Mouse (Mus musculus) hindbrain, embryonic 11.5 days (tissue): ENCODE results near the gene Fes. TPM values are rescaled to one million over a fixed set of nuclear protein-coding genes. Genes with fewer than 3 reads are reported as not detected.

Experiments
- ATAC-seq: fragments of 200-750 bp; cut with Nextera tagmentation; 2 replicates; pipeline ENCODE4 v1.8.0; 2017; ENCODE audit warnings: mild to moderate bottlenecking, moderate TSS enrichment, moderate library complexity; ENCODE audit not compliant: low FRiP score
- DNase-seq: peaks from one replicate; pipeline ENCODE4 v3.0.0-alpha.2; 2015; ENCODE audit warnings: low spot score
- H3K27ac ChIP-seq: fragments of 300-500 bp; sonication (generic); 2 replicates; pipeline ENCODE4 v1.5.1; 2014; ENCODE audit warnings: mild to moderate bottlenecking, low read depth, low read length
- H3K27me3 ChIP-seq: fragments of 300-500 bp; sonication (generic); 2 replicates; pipeline ENCODE4 v1.6.1; 2014; ENCODE audit warnings: mild to moderate bottlenecking, low read length, moderate library complexity, mixed read lengths; ENCODE audit not compliant: control insufficient read depth, insufficient read depth
- H3K36me3 ChIP-seq: fragments of 300-500 bp; sonication (generic); 2 replicates; pipeline ENCODE4 v1.6.1; 2014; ENCODE audit warnings: mild to moderate bottlenecking, low read length, moderate library complexity, mixed read lengths; ENCODE audit not compliant: control insufficient read depth, insufficient read depth
- H3K4me1 ChIP-seq: fragments of 300-500 bp; sonication (generic); replicated peaks from 2 replicates; pipeline ENCODE4 v1.6.1; 2014; ENCODE audit warnings: low read length, mixed read lengths; ENCODE audit not compliant: control insufficient read depth, insufficient read depth
- H3K4me2 ChIP-seq: fragments of 300-500 bp; sonication (generic); replicated peaks from 2 replicates; pipeline ENCODE4 v1.6.1; 2014; ENCODE audit warnings: mild to moderate bottlenecking, low read depth, low read length
- H3K4me3 ChIP-seq: fragments of 300-500 bp; sonication (generic); 2 replicates; pipeline ENCODE4 v1.5.1; 2014; ENCODE audit warnings: low read depth, low read length
- H3K9ac ChIP-seq: fragments of 300-500 bp; sonication (generic); 2 replicates; pipeline ENCODE4 v1.6.1; 2014; ENCODE audit warnings: low read depth, low read length
- H3K9me3 ChIP-seq: fragments of 300-500 bp; sonication (generic); 2 replicates; pipeline ENCODE4 v1.6.1; 2016; ENCODE audit warnings: low read length; ENCODE audit not compliant: control insufficient read depth
- WGBS: fragments of 180-500 bp; shearing (Covaris S2); extraction: QIAGEN DNeasy Blood & Tissue Kit; methylation state at CpG from one replicate; pipeline ENCODE4 v1.1.7; 2014; 5-methylcytosine and 5-hydroxymethylcytosine counted together
- polyA plus RNA-seq: library from polyadenylated mRNA; unstranded; fragments of >200 nt; fragmentation: Nextera tagmentation; extraction: Ambion mirVana; gene quantifications from 2 replicates; pipeline ENCODE4 v1.2.1, GENCODE M21; 2014

Gene Fes
- polyA plus RNA-seq, 1 experiment from 2014 or later = 9.5 TPM

DNA sequence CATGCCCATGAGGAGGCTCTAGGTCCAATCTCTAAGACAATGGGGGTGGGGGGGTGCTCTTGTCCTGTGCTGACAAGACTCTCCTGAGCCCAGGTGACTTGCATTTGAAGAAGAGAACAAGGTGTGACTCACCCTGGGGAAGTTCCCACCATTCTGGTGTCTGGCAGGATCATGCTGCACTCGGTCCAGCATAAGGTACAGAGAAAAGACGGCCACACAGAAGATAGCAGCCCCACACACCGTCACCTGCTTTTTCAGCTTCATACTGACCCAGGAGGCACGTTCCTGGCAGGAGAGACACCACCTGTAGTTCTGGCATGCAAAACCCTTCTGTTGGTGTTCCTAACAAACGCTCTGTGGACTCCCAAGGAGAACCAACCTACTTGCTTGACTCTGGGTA, 18.3 kb downstream of the Fes start:
- H3K36me3 ChIP-seq = peaks cover 7% of the 10 kb centered on the region; the same call in 1 of the 2 replicates
- no peak for ATAC-seq
- no peak overlapping the region for H3K27ac ChIP-seq
- no peaks in the 10 kb centered on the region for H3K27me3 ChIP-seq
- no peak overlapping the region for H3K4me3 ChIP-seq
- H3K4me1 ChIP-seq = no peaks in the 10 kb centered on the region
- no peak overlapping the region for H3K9ac ChIP-seq
- H3K9me3 ChIP-seq = no peaks in the 10 kb centered on the region
- DNase-seq = no peak
- no peak overlapping the region for H3K4me2 ChIP-seq
- 72% methylated on average over 5 of the region's 5 CpGs for WGBS

GRCm38 (mm10) chr7:80368635-80369421, 18.9 kb downstream of the Fes start:
- no peaks in the 10 kb centered on the region for H3K27me3 ChIP-seq
- ATAC-seq (no peak), DNase-seq (no peak)
- H3K36me3 ChIP-seq = peaks cover 7% of the 10 kb centered on the region; the same call in 1 of the 2 replicates
- H3K4me2 ChIP-seq = no peak overlapping the region
- no peak overlapping the region for H3K9ac ChIP-seq
- no peaks in the 10 kb centered on the region for H3K4me1 ChIP-seq
- no peaks in the 10 kb centered on the region for H3K9me3 ChIP-seq
- H3K4me3 ChIP-seq = no peak overlapping the region
- WGBS = 87% methylated on average over 20 of the region's 20 CpGs
- no peak overlapping the region for H3K27ac ChIP-seq

DNA sequence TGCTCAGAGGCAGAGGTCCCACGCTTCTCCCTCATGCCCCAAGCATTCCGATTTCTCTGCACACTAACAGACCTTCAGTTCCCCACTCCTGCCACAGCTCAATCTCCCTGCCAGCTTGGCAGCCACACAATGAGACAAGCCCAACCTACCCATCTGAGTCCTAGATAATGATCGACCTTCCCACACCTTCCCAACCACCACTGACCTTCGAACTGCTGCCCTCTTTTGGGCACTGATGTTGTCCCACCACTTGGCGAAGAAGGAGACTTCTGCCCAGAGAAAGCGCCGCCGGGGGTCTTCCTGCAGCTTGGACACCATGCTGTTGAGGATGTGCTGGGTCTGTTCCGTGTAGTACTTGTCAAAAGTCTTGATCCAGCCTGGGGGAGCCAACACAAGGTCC, 19.7 kb downstream of the Fes start:
- H3K36me3 ChIP-seq = peaks cover 9% of the 10 kb centered on the region; the same call in 1 of the 2 replicates
- H3K27me3 ChIP-seq = no peaks in the 10 kb centered on the region
- no peak overlapping the region for H3K9ac ChIP-seq
- DNase-seq (no peak), ATAC-seq (no peak)
- H3K27ac ChIP-seq = no peak overlapping the region
- H3K4me2 ChIP-seq = no peak overlapping the region
- H3K4me3 ChIP-seq = no peak overlapping the region
- no peaks in the 10 kb centered on the region for H3K4me1 ChIP-seq
- WGBS = 88% methylated on average over 9 of the region's 9 CpGs
- no peaks in the 10 kb centered on the region for H3K9me3 ChIP-seq

- H3K27ac ChIP-seq = no peak overlapping the region
- no peaks in the 10 kb centered on the region for H3K9me3 ChIP-seq
- no peak overlapping the region for H3K9ac ChIP-seq
- DNase-seq = no peak
- H3K27me3 ChIP-seq = no peaks in the 10 kb centered on the region
- H3K4me1 ChIP-seq = no peaks in the 10 kb centered on the region
- 100% methylated on average over 7 of the region's 7 CpGs for WGBS
- no peak for ATAC-seq
- H3K4me3 ChIP-seq = no peak overlapping the region
- peaks cover 9% of the 10 kb centered on the region; the same call in 1 of the 2 replicates for H3K36me3 ChIP-seq
- no peak overlapping the region for H3K4me2 ChIP-seq
Measured at GRCm38 (mm10) chr7:80367232-80367631, 20.5 kb downstream of the Fes start.

DNA sequence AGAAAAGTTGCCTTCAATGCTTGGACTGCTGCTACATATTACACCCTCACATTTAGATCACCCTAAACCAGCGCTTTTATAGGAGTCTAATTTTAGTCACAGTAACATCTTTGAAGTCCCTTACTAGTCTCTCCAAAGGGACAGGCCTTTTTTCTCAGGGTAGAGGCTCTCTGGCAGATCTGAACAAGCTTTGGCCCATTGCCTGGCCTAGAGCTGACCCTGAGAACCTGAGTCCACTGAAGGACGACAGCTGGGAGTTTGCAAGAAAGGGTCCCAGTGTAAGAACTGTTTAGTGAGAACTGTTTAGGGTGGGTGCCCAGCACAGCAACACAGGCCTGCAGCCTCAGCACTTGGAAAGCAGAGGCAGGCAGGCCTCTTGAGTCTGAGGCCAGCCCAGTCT, 22.0 kb downstream of the Fes start:
- no peak overlapping the region for H3K27ac ChIP-seq
- H3K9ac ChIP-seq = no peak overlapping the region
- no peaks in the 10 kb centered on the region for H3K27me3 ChIP-seq
- H3K4me2 ChIP-seq = no peak overlapping the region
- peaks cover 9% of the 10 kb centered on the region; the same call in 1 of the 2 replicates for H3K36me3 ChIP-seq
- 87% methylated on average over 2 of the region's 2 CpGs for WGBS
- ATAC-seq (no peak), DNase-seq (no peak)
- no peaks in the 10 kb centered on the region for H3K4me1 ChIP-seq
- H3K9me3 ChIP-seq = no peaks in the 10 kb centered on the region
- H3K4me3 ChIP-seq = no peak overlapping the region

DNA sequence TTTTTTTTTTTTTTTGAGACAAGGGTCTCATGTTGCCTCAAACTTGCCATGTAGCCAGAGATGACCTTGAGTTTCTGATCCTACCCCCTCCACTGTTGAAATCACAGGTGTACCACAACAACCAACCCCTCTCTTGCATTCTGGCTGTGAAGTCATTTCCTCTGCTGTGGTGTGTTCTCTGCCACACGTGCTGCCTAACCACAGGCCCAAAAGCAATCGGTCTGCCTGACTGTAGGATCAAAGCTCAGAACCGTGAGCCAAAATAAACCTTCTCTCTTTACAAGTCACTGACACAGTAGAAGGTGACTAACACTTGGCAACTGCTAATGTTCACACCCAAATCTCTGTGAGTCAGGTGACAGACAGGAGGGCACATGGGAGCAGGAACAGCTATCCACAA, 27.3 kb downstream of the Fes start:
- 84% methylated on average over 3 of the region's 3 CpGs for WGBS
- no peak for DNase-seq
- no peak overlapping the region for H3K4me3 ChIP-seq
- no peaks in the 10 kb centered on the region; the same call in none of the 2 replicates for H3K4me1 ChIP-seq
- no peak overlapping the region for H3K4me2 ChIP-seq
- H3K9me3 ChIP-seq = no peaks in the 10 kb centered on the region
- no peak overlapping the region for H3K27ac ChIP-seq
- ATAC-seq = no peak
- no peak overlapping the region for H3K9ac ChIP-seq
- no peaks in the 10 kb centered on the region for H3K27me3 ChIP-seq
- H3K36me3 ChIP-seq = peaks cover 8% of the 10 kb centered on the region; the same call in 1 of the 2 replicates

GRCm38 (mm10) chr7:80358039-80358438, 29.7 kb downstream of the Fes start:
- Histone ChIP-seq H3K27ac (no peak overlapping the region), H3K9me3 (no peaks in the 10 kb centered on the region), H3K4me2 (no peak overlapping the region), H3K36me3 (peaks cover 6% of the 10 kb centered on the region; the same call in 1 of the 2 replicates), H3K4me3 (no peak overlapping the region), H3K9ac (no peak overlapping the region), H3K4me1 (no peaks in the 10 kb centered on the region; the same call in none of the 2 replicates), H3K27me3 (no peaks in the 10 kb centered on the region)
- ATAC-seq = no peak
- WGBS = 78% methylated on average over 4 of the region's 4 CpGs
- no peak for DNase-seq

GRCm38 (mm10) chr7:80357156-80357555, 30.6 kb downstream of the Fes start:
- DNase-seq (no peak), ATAC-seq (peak; percentile 30; the same call in 1 of the 2 replicates)
- H3K9me3 ChIP-seq = no peaks in the 10 kb centered on the region
- no peak overlapping the region for H3K27ac ChIP-seq
- H3K9ac ChIP-seq = peak overlapping the region; percentile 28; the same call in 1 of the 2 replicates
- H3K4me2 ChIP-seq = no peak overlapping the region
- no peaks in the 10 kb centered on the region for H3K27me3 ChIP-seq
- no peak overlapping the region for H3K4me3 ChIP-seq
- 34% methylated on average over 8 of the region's 8 CpGs for WGBS
- H3K36me3 ChIP-seq = peaks cover 6% of the 10 kb centered on the region; the same call in 1 of the 2 replicates
- H3K4me1 ChIP-seq = no peaks in the 10 kb centered on the region; the same call in none of the 2 replicates

DNA sequence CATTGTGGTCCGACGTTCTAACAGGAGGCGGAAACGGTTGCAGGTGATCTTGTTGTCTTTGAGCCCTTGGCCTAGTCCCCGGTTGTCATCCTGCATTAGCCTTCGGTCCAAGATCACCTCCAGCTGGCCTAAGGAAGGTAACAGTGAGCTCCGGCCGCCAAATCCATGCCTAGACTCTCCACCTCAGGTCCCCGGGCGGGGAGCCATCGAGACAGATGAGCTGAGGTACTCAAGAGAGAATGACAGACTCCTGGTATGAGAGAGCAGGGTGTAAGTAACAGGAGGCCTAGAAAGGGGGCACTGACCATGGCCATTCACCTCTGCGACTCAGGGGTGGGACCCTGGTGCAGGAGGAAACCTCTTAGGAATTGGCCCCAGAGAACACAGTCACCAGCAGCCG, 31.4 kb downstream of the Fes start:
- 88% methylated on average over 13 of the region's 13 CpGs for WGBS
- H3K4me1 ChIP-seq = no peaks in the 10 kb centered on the region; the same call in none of the 2 replicates
- DNase-seq (no peak), ATAC-seq (no peak)
- peaks cover 9% of the 10 kb centered on the region; the same call in 1 of the 2 replicates for H3K36me3 ChIP-seq
- no peaks in the 10 kb centered on the region for H3K9me3 ChIP-seq
- H3K4me2 ChIP-seq = no peak overlapping the region
- H3K4me3 ChIP-seq = no peak overlapping the region
- no peaks in the 10 kb centered on the region for H3K27me3 ChIP-seq
- H3K27ac ChIP-seq = no peak overlapping the region
- H3K9ac ChIP-seq = no peak overlapping the region; the same call in 1 of the 2 replicates
